In the genomic region with DNA sequence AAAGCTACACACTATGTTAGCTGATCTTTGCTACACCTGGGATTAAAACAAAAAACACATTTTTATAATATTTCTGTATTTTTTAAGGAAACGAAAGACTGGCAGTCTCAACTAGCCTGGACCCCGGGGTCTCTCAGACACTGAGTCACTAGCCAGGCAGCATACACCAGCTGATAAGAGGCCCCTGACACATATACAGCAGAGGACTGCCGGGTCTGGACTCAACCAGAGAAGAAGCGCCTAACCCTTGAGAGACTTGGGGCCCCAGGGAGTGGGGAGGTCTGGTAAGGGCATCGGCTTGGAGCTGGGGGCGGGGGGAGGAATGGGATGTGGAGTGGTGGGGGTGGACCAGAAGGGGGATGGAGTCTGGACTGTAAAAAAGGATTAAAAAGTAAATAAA, we compare ENCODE assay signal across 23 mouse cellular contexts. TPM values are rescaled to one million over a fixed set of nuclear protein-coding genes. Genes with fewer than 3 reads are reported as not detected.
DNase-seq lines count a peak whose midpoint lies in the region; ATAC-seq and TF ChIP-seq lines count a peak whose summit lies in the region.
"Had no signal": no experiment of that assay in that cellular context is flagged by ENCODE, and none has a peak within 500 bp of the region (broad histone marks: within the 10 kb centered on the region; RNA-seq: fewer than 3 reads in every experiment).

No protein-coding gene starts in this region.

- ATAC-seq in G1E (ENCODE audit: extremely low read depth, insufficient number of reproducible peaks, low FRiP score, poor library complexity, severe bottlenecking): no peak
- peak; percentile 48 for ATAC-seq in liver, embryonic 13.5 days (ENCODE audit: low read depth)
- 0 out of 2 replicates have a peak, but pooled peaks have one; percentile 20 for ATAC-seq in liver, embryonic 16.5 days (ENCODE audit: low read depth)
- ATAC-seq: CD4-positive, CD25-positive, alpha-beta regulatory T cell, adult 4 months; forebrain, embryonic 14.5 days; forebrain, postnatal 0 days; hindbrain, embryonic 16.5 days had no signal

- WGBS in liver, embryonic 13.5 days (ENCODE audit: insufficient replicate concordance): 21% methylated on average over 6 of the region's 6 CpGs
- WGBS in liver, embryonic 16.5 days (ENCODE audit: insufficient replicate concordance): 41% methylated on average over 6 of the region's 6 CpGs

- no peak for TF ChIP-seq POLR2A in MEL (IDR thresholded peaks at IDR 0.05; ENCODE audit: control insufficient read depth in 1 of 2, insufficient read depth in 1 of 2, low read depth in 1 of 2, low read length in 2 of 2, poor library complexity in 1 of 2)

- intact Hi-C loops in heart, postnatal 36 days (cut with DNase I): no loop called here

- H3K79me2 ChIP-seq in MEL (ENCODE audit: control insufficient read depth, insufficient read depth, low read length, poor library complexity): no peaks in the 10 kb centered on the region

- H3K4me3 ChIP-seq in G1E (ENCODE audit: low read depth, low read length) (peak overlapping the region; percentile 13; the same call in 1 of the 2 replicates), MEL (ENCODE audit: control insufficient read depth in 1 of 2, insufficient read depth in 1 of 2, low read depth in 2 of 2, low read length in 2 of 2) (0 out of 4 replicates have a peak overlapping the region, but pooled peaks of 1 of the 2 experiments have one; percentile 9)
- no peak overlapping the region for H3K4me3 ChIP-seq in liver, embryonic 13.5 days (replicated peaks)
- no peak overlapping the region for H3K4me3 ChIP-seq in liver, embryonic 16.5 days (ENCODE audit: low read depth, low read length)
- H3K4me3 ChIP-seq: embryonic facial prominence, embryonic 12.5 days; embryonic facial prominence, embryonic 15.5 days; gastrocnemius, adult 2 months; hindbrain, embryonic 10.5 days; hindbrain, embryonic 13.5 days had no signal

- TF ChIP-seq CTCF in G1E (IDR thresholded peaks at IDR 0.05; ENCODE audit: low read depth, low read length) (no peak), MEL (IDR thresholded peaks at IDR 0.05 in 2 of 3, conservative IDR thresholded peaks at IDR 0.05 in 1 of 3; ENCODE audit: control insufficient read depth in 1 of 3, insufficient read depth in 1 of 3, low read depth in 2 of 3, low read length in 3 of 3, poor library complexity in 1 of 3, severe bottlenecking in 1 of 3) (no peak)

- H3K9ac ChIP-seq in MEL (ENCODE audit: control insufficient read depth, low read depth, low read length, poor library complexity, severe bottlenecking): peak overlapping the region; percentile 38
- peak overlapping the region; percentile 14 for H3K9ac ChIP-seq in liver, embryonic 13.5 days
- 0 out of 2 replicates have a peak overlapping the region, but pooled peaks have one; percentile 4 for H3K9ac ChIP-seq in liver, embryonic 16.5 days (ENCODE audit: low read depth, low read length)
- H3K9ac ChIP-seq: embryonic facial prominence, embryonic 12.5 days; embryonic facial prominence, embryonic 15.5 days; forebrain, postnatal 0 days; hindbrain, embryonic 13.5 days had no signal

- TF ChIP-seq EP300 in MEL (IDR thresholded peaks at IDR 0.05; ENCODE audit: low read depth in 1 of 2, low read length in 2 of 2): no peak

- DNase-seq in G1E (ENCODE audit: low spot score): no peak
- peak; percentile 61 for DNase-seq in MEL (ENCODE audit: low read depth, low spot score)
- no peak for DNase-seq in liver, embryonic 13.5 days
- DNase-seq in heart, postnatal 36 days: no peak
- DNase-seq in gastrocnemius, adult 8-10 months (ENCODE audit: low spot score in 2 of 2): no peak
- DNase-seq: adrenal gland, adult 2 months; adrenal gland, postnatal 14 days; cerebellum, adult 11 months; cerebellum, adult 2 months; cerebellum, adult 9-11 months; cerebellum, postnatal 25 days; forebrain, postnatal 0 days; gastrocnemius, adult 2 months; gastrocnemius, postnatal 25 days had no signal

- H3K27me3 ChIP-seq in G1E (ENCODE audit: insufficient read depth, low read length) (no peaks in the 10 kb centered on the region), MEL (ENCODE audit: control insufficient read depth in 1 of 2, insufficient read depth in 2 of 2, low read length in 2 of 2) (no peaks in the 10 kb centered on the region)
- no peaks in the 10 kb centered on the region for H3K27me3 ChIP-seq in liver, embryonic 13.5 days
- no peaks in the 10 kb centered on the region for H3K27me3 ChIP-seq in liver, embryonic 16.5 days (ENCODE audit: control insufficient read depth, insufficient read depth, low read depth, low read length)
- H3K27me3 ChIP-seq: embryonic facial prominence, embryonic 12.5 days; embryonic facial prominence, embryonic 15.5 days; hindbrain, embryonic 13.5 days had no signal

- H3K9me3 ChIP-seq in G1E (replicated peaks) (no peaks in the 10 kb centered on the region; the same call in 1 of the 2 replicates), MEL (replicated peaks; ENCODE audit: insufficient read depth, low read length) (no peaks in the 10 kb centered on the region)
- H3K9me3 ChIP-seq in liver, embryonic 13.5 days (replicated peaks): no peaks in the 10 kb centered on the region
- no peaks in the 10 kb centered on the region for H3K9me3 ChIP-seq in liver, embryonic 16.5 days (replicated peaks; ENCODE audit: control insufficient read depth, low read length)
- H3K9me3 ChIP-seq: embryonic facial prominence, embryonic 12.5 days; embryonic facial prominence, embryonic 15.5 days; hindbrain, embryonic 13.5 days had no signal

- peaks cover 7% of the 10 kb centered on the region for H3K36me3 ChIP-seq in G1E (replicated peaks)
- peaks cover 0 to 34% of the 10 kb centered on the region in 2 experiments; a peak in 2 of 4 replicates for H3K36me3 ChIP-seq in MEL (ENCODE audit: control insufficient read depth in 1 of 2, insufficient read depth in 2 of 2, low read length in 2 of 2)
- 0 out of 2 replicates have a peak, but pooled peaks cover 2% of the 10 kb centered on the region for H3K36me3 ChIP-seq in liver, embryonic 13.5 days
- H3K36me3 ChIP-seq in liver, embryonic 16.5 days (ENCODE audit: control insufficient read depth, insufficient read depth): no peaks in the 10 kb centered on the region
- H3K36me3 ChIP-seq: embryonic facial prominence, embryonic 12.5 days; embryonic facial prominence, embryonic 15.5 days; hindbrain, embryonic 10.5 days; hindbrain, embryonic 13.5 days had no signal

- peak overlapping the region; percentile 76 for H3K27ac ChIP-seq in MEL (ENCODE audit: control insufficient read depth, low read depth, low read length)
- H3K27ac ChIP-seq in liver, embryonic 13.5 days: peak overlapping the region; percentile 32; the same call in 1 of the 2 replicates
- 0 out of 2 replicates have a peak overlapping the region, but pooled peaks have one; percentile 25 for H3K27ac ChIP-seq in liver, embryonic 16.5 days (ENCODE audit: low read length)
- H3K27ac ChIP-seq: embryonic facial prominence, embryonic 12.5 days; embryonic facial prominence, embryonic 15.5 days; gastrocnemius, adult 2 months; hindbrain, embryonic 10.5 days; hindbrain, embryonic 13.5 days had no signal

- H3K4me1 ChIP-seq in G1E (ENCODE audit: insufficient read depth, low read depth, low read length) (peaks cover 63% of the 10 kb centered on the region), MEL (ENCODE audit: control insufficient read depth in 1 of 2, insufficient read depth in 2 of 2, low read length in 2 of 2) (peaks cover 24 to 27% of the 10 kb centered on the region in 2 experiments)
- H3K4me1 ChIP-seq in liver, embryonic 13.5 days (replicated peaks): peaks cover 59% of the 10 kb centered on the region
- peaks cover 41% of the 10 kb centered on the region for H3K4me1 ChIP-seq in liver, embryonic 16.5 days (ENCODE audit: control insufficient read depth, low read depth, low read length)
- H3K4me1 ChIP-seq: embryonic facial prominence, embryonic 12.5 days; embryonic facial prominence, embryonic 15.5 days; hindbrain, embryonic 10.5 days; hindbrain, embryonic 13.5 days had no signal

- TF ChIP-seq RAD21 in MEL (IDR thresholded peaks at IDR 0.05; ENCODE audit: low read depth, low read length): no peak

- peak overlapping the region; percentile 46 for H3K4me2 ChIP-seq in liver, embryonic 13.5 days
- peak overlapping the region; percentile 17 for H3K4me2 ChIP-seq in liver, embryonic 16.5 days (ENCODE audit: low read depth, low read length)
- H3K4me2 ChIP-seq: embryonic facial prominence, embryonic 12.5 days; embryonic facial prominence, embryonic 15.5 days; heart, embryonic 11.5 days; hindbrain, embryonic 13.5 days had no signal

RNA-seq across cellular contexts. Expression of gene Mrps36, which starts 8.6 kb away (rescaled TPM):
- total RNA-seq in G1E (2014; fragmentation: Nextera tagmentation): 95.1 and 106 TPM in 2 replicates
- 210 and 276 TPM in 2 replicates for total RNA-seq in G1E (2017)
- polyA plus RNA-seq in G1E (2012): 238 and 317 TPM in 2 replicates
- total RNA-seq in MEL (2012; rRNA removed): 60.4 and 73.1 TPM in 2 replicates
- polyA plus RNA-seq in MEL (2012; ENCODE audit: insufficient read depth in 1 of 2, insufficient read length in 2 of 2, low read depth in 1 of 2, low replicate concordance in 2 of 2, missing spikeins in 1 of 2): 10 to 100 TPM in 1 of 2 experiments, not detected in 1; 91.1 TPM
- polyA plus RNA-seq in liver, embryonic 13.5 days (2015; fragmentation: Nextera tagmentation; extraction: Ambion mirVana): 159 and 167 TPM in 2 replicates
- polyA plus RNA-seq in liver, embryonic 16.5 days (2015; fragmentation: Nextera tagmentation; extraction: Ambion mirVana): 92.4 and 98.8 TPM in 2 replicates
- 100 to 1,000 TPM; 196 to 207 TPM for total RNA-seq in heart, postnatal 36 days (2021)
- total RNA-seq in gastrocnemius, adult 8-10 months (2022): 100 to 1,000 TPM; 111 to 125 (median 118) TPM

RNA-seq across cellular contexts. Expression of gene Cdk7, which starts 22.3 kb away (rescaled TPM):
- total RNA-seq in G1E (2014; fragmentation: Nextera tagmentation): 65.8 and 66.2 TPM in 2 replicates
- 106 and 107 TPM in 2 replicates for total RNA-seq in G1E (2017)
- polyA plus RNA-seq in G1E (2012): 11.3 and 28.8 TPM in 2 replicates
- 63.0 and 67.7 TPM in 2 replicates for total RNA-seq in MEL (2012; rRNA removed)
- polyA plus RNA-seq in MEL (2012; ENCODE audit: insufficient read depth in 1 of 2, insufficient read length in 2 of 2, low read depth in 1 of 2, low replicate concordance in 2 of 2, missing spikeins in 1 of 2): 10 to 100 TPM in 1 of 2 experiments, not detected in 1; 87.1 TPM
- 49.1 and 54.9 TPM in 2 replicates for polyA plus RNA-seq in liver, embryonic 13.5 days (2015; fragmentation: Nextera tagmentation; extraction: Ambion mirVana)
- 28.7 and 31.4 TPM in 2 replicates for polyA plus RNA-seq in liver, embryonic 16.5 days (2015; fragmentation: Nextera tagmentation; extraction: Ambion mirVana)
- total RNA-seq in heart, postnatal 36 days (2021): 10 to 100 TPM; 21.1 to 22.2 TPM
- 10 to 100 TPM in 3 of 4 experiments, 1 to 10 TPM in 1; 9.1 to 13.1 (median 11.8) TPM for total RNA-seq in gastrocnemius, adult 8-10 months (2022)

RNA-seq across cellular contexts. Expression of gene Cenph, which starts 22.7 kb away (rescaled TPM):
- 72.2 and 79.8 TPM in 2 replicates for total RNA-seq in G1E (2014; fragmentation: Nextera tagmentation)
- total RNA-seq in G1E (2017): 82.8 and 98.3 TPM in 2 replicates
- 45.1 and 53.4 TPM in 2 replicates for polyA plus RNA-seq in G1E (2012)
- 32.2 and 33.3 TPM in 2 replicates for total RNA-seq in MEL (2012; rRNA removed)
- 10 to 100 TPM in 1 of 2 experiments, not detected in 1; 48.8 TPM for polyA plus RNA-seq in MEL (2012; ENCODE audit: insufficient read depth in 1 of 2, insufficient read length in 2 of 2, low read depth in 1 of 2, low replicate concordance in 2 of 2, missing spikeins in 1 of 2)
- polyA plus RNA-seq in liver, embryonic 13.5 days (2015; fragmentation: Nextera tagmentation; extraction: Ambion mirVana): 46.2 and 57.1 TPM in 2 replicates
- polyA plus RNA-seq in liver, embryonic 16.5 days (2015; fragmentation: Nextera tagmentation; extraction: Ambion mirVana): 24.0 and 24.2 TPM in 2 replicates
- under 1 TPM in 1 of 2 experiments, not detected in 1; 0.31 TPM for total RNA-seq in heart, postnatal 36 days (2021)
- total RNA-seq in gastrocnemius, adult 8-10 months (2022): not detected
- total RNA-seq: gastrocnemius, adult 2 months; gastrocnemius, postnatal 25 days had no signal

RNA-seq across cellular contexts. Expression of gene Ccnb1, which starts 33.4 kb away (rescaled TPM):
- total RNA-seq in G1E (2014; fragmentation: Nextera tagmentation) (275 and 281 TPM in 2 replicates), G1E (2017) (312 and 341 TPM in 2 replicates), MEL (2012; rRNA removed) (139 and 185 TPM in 2 replicates)
- polyA plus RNA-seq in G1E (2012) (6.0 and 7.1 TPM in 2 replicates), MEL (2012; ENCODE audit: insufficient read depth in 1 of 2, insufficient read length in 2 of 2, low read depth in 1 of 2, low replicate concordance in 2 of 2, missing spikeins in 1 of 2) (100 to 1,000 TPM; 229 to 682 TPM)
- polyA plus RNA-seq in liver, embryonic 13.5 days (2015; fragmentation: Nextera tagmentation; extraction: Ambion mirVana): 277 and 297 TPM in 2 replicates
- 186 and 211 TPM in 2 replicates for polyA plus RNA-seq in liver, embryonic 16.5 days (2015; fragmentation: Nextera tagmentation; extraction: Ambion mirVana)
- 1 to 10 TPM; 1.2 to 1.3 TPM for total RNA-seq in heart, postnatal 36 days (2021)
- under 1 TPM in 1 of 4 experiments, not detected in 3; 0.25 TPM for total RNA-seq in gastrocnemius, adult 8-10 months (2022)
- total RNA-seq: gastrocnemius, adult 2 months had no signal

Comparison
In these comparisons a context has a peak if more than half of its experiments do, and no peak if none do; other contexts are left out.
1. H3K27ac ChIP-seq: peak in every context shown above with its lines; median percentile 76 in MEL; 32 in liver, embryonic 13.5 days; 25 in liver, embryonic 16.5 days.
2. RNA of gene Cenph, which starts 22.7 kb away (total RNA-seq): 72.2 to 98.3 TPM in G1E and 32.2 to 33.3 TPM in MEL; 0.31 TPM in heart, postnatal 36 days and not detected in gastrocnemius, adult 8-10 months; every median in the first group is over 10 times any median in the second.
3. Peak in every context shown above with its lines, with median percentiles within 50 percentile points of each other: H3K9ac ChIP-seq.